Mouse (Mus musculus): ENCODE measurements at regions not wholly inside any gene's neighbourhood (a gene's known extent, or its start where the extent isn't known, plus 50 kb on each side); places are given as distances from the start of the nearest gene placed in this dataset.
"Not testable (repeated sequence)": the region's sequence is repeated elsewhere in the genome, so short reads cannot be mapped to it uniquely, and the experiment has no call there.

DNA sequence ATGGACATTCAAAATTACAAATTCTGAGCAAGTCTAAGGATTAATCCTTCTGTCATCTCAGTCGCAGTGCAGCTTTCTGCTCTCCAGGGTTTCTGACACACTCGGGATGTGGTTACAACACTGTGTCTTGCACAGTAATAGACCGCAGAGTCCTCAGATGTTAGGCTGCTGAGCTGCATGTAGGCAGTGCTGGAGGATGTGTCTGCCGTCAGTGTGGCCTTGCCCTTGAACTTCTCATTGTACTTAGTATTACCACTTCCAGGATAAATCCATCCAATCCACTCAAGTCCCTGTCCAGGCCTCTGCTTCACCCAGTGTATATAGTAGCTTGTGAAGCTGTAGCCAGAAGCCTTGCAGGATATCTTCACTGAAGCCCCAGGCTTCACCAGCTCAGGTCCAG lies 454.5 kb upstream of the Zfp386 start:
- not testable (repeated sequence) for DNase-seq

DNA sequence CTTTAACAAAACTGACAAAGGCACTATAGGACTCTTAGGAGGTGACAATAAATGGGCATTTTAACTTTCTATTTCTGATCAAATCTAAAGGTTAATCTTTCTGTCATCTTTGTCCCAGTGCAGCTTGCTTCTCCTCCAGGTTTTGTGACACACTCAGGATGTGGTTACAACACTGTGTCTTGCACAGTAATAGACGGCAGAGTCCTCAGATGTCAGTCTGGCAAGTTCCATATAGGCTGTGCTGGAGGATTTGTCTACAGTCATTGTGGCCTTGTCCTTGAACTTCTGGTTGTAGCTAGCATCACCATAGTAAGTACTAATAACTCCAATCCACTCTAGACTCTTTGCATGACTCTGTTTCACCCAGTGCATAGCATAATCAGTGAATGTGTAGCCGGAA lies 443.8 kb upstream of the Zfp386 start:
- no peak for DNase-seq

DNA sequence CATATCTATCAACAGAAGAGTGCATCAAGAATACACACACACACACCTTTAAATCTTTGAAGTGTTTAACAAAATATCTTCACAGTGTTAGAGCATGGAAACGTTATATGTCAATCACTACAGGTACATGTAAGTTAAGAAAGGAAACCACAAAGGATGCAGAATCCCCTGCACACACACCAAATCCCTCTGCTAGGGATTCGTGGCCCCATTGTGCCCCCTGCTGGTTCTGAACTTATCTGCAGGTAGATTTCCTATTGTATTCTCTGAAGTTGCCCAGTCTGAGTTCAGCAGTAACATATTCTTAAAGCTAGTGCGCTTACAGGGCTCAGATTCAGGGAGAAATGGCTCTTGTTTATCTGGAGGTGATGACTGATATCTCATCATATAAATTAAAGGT lies 442.6 kb upstream of the Zfp386 start:
- DNase-seq: no peak

DNA sequence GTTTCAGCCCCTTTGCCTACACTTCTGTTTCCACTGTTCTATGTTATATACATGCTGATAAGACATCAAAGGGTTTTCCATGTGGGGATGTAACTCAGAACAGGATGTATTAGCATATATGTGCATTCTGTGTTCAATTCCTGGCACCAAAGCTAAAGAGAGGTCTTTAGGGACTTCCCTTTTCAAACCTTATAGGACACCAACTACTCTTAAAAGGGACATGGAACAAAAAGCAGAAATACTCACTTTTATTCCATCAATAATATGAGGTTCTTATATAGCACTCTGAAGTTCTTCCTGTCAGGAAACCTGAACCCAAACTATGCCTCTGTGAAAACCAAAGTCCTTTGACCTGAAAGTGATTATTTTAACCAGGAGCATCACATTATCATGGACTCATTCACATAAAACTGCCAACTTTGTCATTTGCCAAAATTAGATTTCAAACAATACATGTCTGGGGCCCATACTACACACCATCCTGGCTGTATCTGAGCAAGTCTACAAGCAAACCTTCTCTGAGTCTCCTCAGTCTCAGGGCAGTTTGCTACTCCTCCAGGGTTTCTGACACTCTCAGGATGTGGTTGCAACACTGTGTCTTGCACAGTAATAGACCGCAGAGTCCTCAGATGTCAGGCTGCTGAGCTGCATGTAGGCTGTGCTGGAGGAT lies 424.8 kb upstream of the Zfp386 start:
- not testable (repeated sequence) for DNase-seq

DNA sequence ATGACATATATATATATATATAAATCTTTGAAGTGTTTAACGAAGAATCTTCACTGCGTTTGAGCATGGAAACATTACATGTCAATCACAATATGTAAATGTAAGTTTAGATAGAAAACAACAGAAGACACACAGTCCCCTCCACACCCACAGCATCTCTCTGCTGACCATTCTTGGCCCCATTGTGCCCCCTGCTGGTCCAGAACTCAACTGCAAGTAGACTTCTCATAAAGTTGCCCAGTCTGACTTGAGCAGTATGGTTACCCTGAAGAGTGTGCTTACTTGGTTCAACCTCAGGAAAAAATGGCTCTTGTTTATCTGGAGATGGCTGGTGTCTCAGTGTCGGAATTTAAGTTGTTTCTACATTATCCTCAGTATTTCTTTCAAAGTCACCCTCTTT lies 423.3 kb upstream of the Zfp386 start:
- DNase-seq: no peak

DNA sequence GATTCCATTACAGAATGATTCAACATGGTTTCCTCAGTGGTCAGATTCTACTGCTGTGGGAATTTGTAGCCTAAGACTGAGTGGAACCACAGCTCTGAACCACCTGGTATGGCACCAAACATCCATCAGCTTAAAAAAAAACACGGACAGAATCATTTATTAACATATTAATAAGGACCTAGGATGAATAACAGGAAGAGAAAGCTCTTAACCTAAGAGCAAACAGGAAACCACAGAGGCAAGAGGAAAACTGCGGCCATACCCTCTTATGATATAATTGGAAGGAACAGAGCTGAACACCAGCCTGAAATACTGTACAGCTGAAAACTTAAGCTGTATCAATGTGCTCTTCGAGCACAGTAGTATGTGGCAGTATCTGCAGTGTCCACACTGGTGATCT lies 399.9 kb upstream of the Zfp386 start:
- DNase-seq: no peak

DNA sequence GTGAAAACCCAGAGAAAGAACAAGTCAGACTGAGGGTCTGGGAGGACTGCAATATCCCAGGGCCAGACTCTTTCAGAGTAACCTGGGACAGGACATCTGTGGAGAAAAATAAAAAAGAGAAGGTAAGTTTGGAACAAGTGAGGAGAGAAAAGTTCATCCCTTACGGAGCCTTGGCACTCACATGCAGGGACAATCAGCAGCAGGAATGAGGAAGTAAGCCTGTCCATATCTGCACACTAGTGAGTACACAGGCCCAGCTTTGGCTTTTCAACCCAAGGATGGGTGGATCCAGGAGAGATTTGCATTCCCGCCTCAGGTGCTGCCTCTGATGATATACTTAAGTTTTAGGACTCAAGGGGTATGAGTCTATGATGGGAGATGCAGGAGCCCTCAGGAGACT lies 399.4 kb upstream of the Zfp386 start:
- not testable (repeated sequence) for DNase-seq

DNA sequence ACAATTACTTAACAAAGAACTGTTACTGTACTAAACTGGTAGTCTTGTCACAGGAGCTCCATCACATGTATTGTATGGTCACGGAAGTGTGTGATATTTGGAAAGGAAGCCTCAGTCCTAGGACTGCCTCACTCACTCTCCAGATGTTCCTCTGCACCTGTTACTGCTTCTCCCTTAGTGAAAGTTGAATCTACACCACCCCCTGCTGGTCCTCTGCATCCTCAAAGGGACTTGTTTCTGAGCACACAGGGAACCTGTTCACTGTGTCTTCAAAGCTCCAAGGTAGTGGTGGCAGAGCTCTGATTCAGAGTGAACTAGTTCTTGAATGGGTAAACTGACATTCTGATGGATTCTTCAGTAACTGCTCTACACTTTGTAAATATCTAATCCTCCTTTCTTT lies 391.7 kb upstream of the Zfp386 start:
- DNase-seq: no peak

DNA sequence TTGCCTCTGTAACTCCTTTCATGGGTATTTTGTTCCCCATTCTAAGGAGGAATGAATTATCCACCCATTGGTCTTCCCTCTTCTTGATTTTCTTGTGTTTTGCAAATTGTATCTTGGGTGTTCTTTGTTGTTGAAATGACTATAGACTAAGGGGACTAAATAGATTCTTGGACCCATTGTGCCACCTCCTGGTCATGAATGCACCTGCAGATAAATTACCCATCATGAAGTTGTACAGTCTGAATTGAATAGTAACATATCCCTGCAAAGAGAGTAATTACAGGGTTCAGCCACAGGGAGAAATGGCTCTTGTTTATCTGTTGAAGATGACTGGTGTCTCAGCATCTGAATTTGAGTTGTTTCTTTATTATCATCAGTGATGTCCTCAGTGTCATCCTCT lies 383.4 kb upstream of the Zfp386 start:
- not testable (repeated sequence) for DNase-seq

DNA sequence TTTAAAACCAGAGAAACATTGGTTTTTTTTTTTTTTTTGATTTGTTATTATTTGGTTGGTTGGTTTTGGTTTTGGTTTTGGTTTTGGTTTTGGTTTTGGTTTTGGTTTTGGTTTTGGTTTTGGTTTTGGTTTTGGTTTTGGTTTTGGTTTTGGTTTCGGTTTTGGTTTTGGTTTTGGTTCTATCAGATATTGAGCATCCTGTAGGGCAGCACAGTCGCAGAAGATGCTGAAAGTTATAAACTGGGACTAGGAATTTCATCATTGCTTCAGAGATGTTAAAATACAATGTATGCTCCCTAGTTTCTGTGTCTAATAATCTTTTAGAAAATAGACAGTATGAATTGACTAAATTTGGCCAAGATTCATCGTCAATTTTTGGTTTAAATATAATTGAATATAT lies 375.8 kb upstream of the Zfp386 start:
- not testable (repeated sequence) for DNase-seq

DNA sequence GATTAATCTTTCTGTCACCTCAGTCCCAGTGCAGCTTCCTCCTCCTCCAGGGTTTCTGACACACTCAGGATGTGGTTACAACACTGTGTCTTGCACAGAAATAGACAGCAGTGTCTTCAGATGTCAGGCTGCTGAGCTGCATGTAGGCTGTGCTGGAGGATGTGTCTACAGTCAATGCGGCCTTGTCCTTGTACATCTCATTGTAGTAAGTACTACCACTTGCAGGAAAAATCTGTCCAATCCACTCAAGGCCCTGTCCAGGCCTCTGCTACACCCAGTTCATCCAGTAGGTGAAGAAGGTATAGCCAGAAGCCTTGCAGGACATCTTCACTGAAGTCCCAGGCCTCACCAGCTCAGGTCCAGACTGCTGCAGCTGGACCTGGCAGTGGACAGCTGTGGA lies 355.7 kb upstream of the Zfp386 start:
- DNase-seq: no peak

DNA sequence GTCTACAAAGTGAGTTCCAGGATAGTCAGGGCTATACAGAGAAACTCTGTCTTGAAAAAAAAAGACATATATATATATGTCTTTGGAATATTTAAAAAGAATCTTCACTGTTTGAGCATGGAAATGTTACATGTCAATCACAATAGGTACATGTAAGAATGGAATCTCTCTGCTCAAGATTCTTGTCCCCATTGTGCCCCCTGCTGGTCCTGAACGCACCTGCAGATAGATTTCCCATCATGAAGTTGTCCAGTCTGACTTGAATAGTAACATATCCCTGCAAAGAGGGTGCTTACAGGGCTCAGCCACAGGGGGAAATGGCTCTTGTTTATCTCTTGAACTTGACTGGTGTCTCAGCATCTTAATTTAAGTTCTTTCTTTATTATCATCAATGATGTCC lies 337.7 kb upstream of the Zfp386 start:
- not testable (repeated sequence) for DNase-seq

DNA sequence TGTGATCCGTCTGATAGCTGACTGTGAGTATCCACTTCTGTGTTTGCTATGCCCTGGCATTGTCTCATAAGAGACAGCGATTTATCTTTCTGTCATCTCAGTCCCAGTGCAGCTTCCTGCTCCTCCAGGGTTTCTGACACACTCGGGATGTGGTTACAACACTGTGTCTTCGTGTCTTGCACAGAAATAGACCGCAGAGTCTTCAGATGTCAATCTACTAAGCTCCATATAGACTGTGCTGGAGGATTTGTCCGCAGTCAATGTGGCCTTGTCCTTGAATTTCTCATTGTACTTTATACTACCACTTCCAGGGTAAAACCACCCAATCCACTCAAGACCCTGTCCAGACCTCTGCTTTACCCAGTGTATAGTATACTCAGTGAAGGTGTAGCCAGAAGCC lies 305.5 kb upstream of the Zfp386 start:
- not testable (repeated sequence) for DNase-seq

DNA sequence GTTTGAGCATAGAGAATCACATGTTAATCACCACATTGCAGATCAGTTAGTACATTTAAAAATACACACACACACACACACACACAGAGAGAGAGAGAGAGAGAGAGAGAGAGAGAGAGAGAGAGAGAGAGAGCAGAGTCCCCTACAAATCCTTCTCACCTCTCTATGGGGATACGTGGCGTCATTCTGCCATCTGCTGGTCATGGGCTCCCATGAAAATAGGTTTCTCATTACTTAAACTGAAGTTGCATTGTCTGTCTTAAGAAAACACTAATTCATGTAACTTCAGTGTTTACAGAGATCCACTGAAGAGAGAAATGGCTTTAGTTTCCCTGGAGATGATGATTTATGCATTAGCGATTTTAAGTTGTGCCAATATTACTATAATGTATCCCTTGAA lies 297.9 kb upstream of the Zfp386 start:
- DNase-seq: not testable (repeated sequence)

DNA sequence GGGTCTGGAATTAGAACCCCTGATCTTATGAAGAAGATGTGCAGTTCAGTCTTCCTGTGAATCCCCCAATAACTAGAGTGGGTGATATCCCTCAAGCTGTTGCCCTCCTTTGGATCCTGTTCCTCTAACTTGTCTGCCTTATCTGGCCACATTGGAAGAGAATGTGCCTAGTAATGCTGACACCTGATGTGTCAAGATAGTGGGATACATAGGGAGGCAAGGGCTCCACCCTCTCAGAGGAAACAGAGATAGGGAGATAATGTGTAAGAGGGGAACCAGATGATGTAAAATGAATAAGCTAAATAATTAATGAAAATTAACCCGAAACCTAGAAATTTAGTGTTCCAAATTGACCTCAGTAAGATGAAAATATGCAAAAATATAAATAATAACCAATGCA lies 294.4 kb upstream of the Zfp386 start:
- DNase-seq: not testable (repeated sequence)

DNA sequence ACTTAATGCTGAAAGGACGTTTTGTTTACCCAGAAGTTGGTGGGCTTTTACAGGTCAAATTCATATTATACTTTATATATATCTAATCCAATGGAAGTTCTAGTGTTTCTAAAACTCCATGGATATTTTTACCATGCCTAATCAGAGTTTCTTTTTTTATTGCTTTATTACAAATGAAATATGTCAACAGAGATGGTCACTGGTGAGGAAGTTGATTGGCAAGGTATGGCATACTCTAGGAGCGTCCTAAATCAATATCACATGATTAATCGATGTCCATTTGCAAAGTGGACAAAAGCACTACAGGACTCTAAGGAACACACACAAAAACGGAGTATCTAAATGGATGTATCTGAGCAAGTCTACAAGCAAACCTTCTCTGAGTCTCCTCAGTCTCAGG lies 290.0 kb upstream of the Zfp386 start:
- DNase-seq: not testable (repeated sequence)

DNA sequence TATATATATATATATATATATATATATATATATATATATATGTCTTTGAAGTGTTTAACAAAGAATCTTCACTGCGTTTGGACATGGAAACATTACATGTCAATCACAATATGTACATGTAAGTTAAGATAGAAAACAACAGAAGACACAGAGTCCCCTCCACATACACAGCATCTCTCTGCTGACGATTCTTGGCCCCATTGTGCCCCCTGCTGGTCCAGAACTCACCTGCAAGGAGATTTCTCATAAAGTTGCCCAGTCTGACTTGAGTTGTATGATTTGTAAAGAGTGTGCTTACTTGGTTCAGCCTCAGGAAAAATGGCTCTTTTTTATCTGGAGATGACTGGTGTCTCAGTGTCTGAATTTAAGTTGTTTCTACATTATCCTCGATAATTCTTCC lies 288.5 kb upstream of the Zfp386 start:
- DNase-seq: not testable (repeated sequence)

DNA sequence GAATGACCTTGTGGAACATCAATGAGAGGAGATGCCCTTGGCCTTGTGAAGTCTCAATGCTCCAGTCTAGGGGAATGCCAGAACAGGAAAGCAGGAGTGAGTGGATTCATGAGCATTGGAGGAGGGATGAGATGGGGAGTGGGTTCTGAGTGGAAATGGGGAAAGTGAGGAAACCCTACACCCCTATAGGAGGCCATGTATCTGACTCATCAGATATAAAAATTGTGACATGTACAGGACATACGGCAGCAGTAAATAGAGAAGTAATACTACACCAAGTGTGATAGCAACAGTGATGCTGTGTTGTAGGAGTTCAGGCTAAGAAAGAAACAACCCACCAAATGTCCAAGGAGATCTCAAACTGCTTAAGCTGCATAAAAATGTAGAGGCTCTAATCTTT lies 285.8 kb upstream of the Zfp386 start:
- DNase-seq: not testable (repeated sequence)

DNA sequence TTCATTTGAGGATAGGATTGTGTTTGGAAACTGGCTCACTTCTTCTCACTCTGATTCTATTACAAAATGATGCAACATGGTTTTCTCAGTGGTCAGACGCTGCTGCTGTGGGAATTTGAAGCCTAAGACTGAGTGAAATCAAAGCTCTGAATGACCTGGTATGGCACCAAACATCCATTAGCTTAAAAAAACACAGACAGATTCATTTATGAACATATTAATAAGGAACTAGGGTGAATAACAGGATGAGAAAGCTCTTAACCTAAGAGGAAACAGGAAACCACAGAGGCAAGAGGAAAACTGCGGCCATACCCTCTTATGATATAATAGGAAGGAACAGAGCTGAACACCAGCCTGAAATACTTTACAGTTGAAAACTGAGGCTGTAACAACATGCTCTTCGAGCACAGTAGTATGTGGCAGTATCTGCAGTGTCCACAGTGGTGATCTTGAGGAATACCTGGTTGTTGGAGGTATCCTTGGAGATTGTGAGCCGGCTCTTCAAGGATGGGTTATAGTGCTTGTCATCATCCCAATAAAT lies 282.5 kb upstream of the Zfp386 start:
- not testable (repeated sequence) for DNase-seq

DNA sequence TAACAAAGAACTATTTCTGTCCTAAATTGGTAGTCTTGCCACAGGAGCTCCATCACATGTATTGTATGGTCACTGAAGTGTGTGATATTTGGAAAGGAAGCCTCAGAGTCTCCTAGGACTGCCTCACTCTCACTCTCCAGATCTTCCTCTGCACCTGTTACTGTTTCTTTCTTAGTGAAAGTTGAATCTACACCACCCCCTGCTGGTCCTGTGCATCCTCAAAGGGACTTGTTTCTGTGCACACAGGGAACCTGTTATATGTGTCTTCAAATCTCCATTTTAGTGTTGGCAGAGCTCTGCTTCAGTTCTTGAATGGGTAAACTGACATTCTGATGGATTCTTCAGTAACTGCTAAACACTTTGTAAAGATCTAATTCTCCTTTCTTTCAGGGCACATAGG lies 276.3 kb upstream of the Zfp386 start:
- DNase-seq: not testable (repeated sequence)

DNA sequence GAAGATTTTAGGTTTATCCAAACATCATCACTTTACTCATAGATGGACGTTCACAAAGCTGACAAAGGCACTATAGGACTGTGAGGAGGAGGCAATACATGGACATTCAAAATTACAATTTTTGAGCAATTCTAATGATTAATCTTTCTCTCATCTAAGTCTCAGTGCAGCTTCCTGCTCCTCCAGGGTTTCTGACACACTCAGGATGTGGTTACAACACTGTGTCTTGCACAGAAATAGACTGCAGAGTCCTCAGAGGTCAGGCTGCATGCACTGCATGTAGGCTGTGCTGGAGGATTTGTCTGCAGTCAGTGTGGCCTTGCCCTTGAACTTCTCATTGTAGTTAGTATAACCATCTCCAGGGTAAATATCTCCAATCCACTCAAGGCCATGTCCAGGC lies 257.2 kb upstream of the Zfp386 start:
- not testable (repeated sequence) for DNase-seq

DNA sequence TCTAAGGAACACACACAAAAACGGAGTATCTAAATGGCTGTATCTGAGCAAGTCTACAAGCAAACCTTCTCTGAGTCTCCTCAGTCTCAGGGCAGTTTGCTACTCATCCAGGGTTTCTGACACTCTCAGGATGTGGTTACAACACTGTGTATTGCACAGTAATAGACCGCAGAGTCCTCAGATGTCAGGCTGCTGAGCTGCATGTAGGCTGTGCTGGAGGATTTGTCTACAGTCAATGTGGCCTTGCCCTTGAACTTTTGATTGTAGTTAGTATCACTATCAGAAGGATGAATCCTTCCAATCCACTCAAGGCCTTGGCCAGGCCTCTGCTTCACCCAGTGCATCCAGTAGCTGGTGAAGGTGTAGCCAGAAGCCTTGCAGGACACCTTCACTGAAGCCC lies 245.0 kb upstream of the Zfp386 start:
- DNase-seq: not testable (repeated sequence)

DNA sequence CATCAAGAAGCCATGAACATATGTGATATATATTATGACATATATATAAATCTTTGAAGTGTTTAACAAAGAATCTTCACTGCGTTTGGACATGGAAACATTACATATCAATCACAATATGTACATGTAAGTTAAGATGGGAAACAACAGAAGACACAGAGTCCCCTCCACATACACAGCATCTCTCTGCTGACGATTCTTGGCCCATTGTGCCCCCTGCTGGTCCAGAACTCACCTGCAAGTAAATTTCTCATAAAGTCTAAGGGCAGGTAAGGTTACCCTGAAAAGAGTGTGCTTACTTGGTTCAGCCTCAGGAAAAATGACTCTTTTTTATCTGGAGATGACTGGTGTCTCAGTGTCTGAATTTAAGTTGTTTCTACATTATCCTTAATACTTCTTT lies 243.8 kb upstream of the Zfp386 start:
- not testable (repeated sequence) for DNase-seq

DNA sequence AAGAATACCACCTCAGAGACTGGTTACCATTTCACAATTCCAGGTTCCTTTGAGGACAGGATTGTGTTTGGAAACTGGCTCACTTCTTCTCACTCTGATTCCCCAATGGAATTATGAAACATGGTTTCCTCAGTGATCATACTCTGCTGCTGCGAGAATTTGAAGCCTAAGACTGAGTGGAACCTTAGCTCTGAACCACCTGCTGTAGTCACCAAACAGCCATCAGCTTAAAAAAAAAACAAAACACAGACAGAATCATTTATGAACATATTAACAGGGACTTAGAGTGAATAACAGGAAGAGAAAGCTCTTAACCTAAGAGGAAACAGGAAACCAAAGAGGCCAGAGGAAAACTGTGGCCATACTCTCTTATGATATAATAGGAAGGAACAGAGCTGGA lies 239.5 kb upstream of the Zfp386 start:
- no peak for DNase-seq
